Mouse (Mus musculus) E14TG2a.4 (cell line): ENCODE results near the gene Fbxl8.

Experiments
- CTCF ChIP-seq: conservative IDR thresholded peaks from 2 replicates; pipeline ENCODE4 v1.5.1; 2014; ENCODE audit warnings: low read length
- NANOG ChIP-seq: IDR thresholded peaks from 2 replicates; pipeline ENCODE4 v1.6.1; 2014; ENCODE audit warnings: borderline replicate concordance, low read length, mixed read lengths

DNA sequence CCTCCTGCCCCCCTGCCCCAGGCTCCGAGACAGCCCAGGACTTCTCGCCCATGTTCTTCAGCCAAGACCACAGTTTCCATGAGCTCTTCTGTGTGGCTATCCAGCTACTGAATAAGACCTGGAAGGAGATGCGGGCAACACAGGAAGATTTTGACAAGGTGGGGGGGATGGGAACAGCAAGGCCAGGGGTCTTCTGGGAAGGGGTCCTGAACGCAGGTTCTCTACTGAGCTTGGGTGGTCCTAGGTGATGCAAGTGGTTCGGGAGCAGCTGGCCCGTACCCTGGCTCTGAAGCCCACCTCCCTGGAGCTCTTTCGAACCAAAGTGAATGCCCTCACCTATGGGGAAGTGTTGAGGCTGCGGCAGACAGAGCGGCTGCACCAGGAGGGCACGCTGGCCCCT lies 44.0 kb downstream of the Fbxl8 start:
- TF ChIP-seq CTCF (no peak), NANOG (no peak)
